Mouse (Mus musculus) midbrain, embryonic 11.5 days (tissue): ENCODE measurements around the gene Sstr4. TPM values are rescaled to one million over a fixed set of nuclear protein-coding genes. Genes with fewer than 3 reads are reported as not detected.

Experiments used
- ATAC-seq: fragments of 200-750 bp; cut with Nextera tagmentation; 2 replicates; pipeline ENCODE4 v1.8.0; 2017; ENCODE audit warnings: moderate TSS enrichment, moderate library complexity; ENCODE audit not compliant: low FRiP score
- DNase-seq: peaks from one replicate; pipeline ENCODE4 v3.0.0; 2015; ENCODE audit warnings: low spot score; ENCODE audit errors: missing footprints
- H3K27ac ChIP-seq: fragments of 300-500 bp; sonication (generic); 2 replicates; pipeline ENCODE4 v1.5.1; 2014; ENCODE audit warnings: low read depth, low read length
- H3K27me3 ChIP-seq: fragments of 300-500 bp; sonication (generic); 2 replicates; pipeline ENCODE4 v1.6.1; 2014; ENCODE audit warnings: mild to moderate bottlenecking, low read length, moderate library complexity, mixed read lengths; ENCODE audit not compliant: control insufficient read depth, insufficient read depth
- H3K36me3 ChIP-seq: fragments of 300-500 bp; sonication (generic); 2 replicates; pipeline ENCODE4 v1.6.1; 2014; ENCODE audit warnings: mild to moderate bottlenecking, low read length, moderate library complexity, mixed read lengths; ENCODE audit not compliant: control insufficient read depth, insufficient read depth
- H3K4me1 ChIP-seq: fragments of 300-500 bp; sonication (generic); 2 replicates; pipeline ENCODE4 v1.6.1; 2014; ENCODE audit warnings: low read length; ENCODE audit not compliant: control insufficient read depth, insufficient read depth
- H3K4me2 ChIP-seq: fragments of 300-500 bp; sonication (generic); 2 replicates; pipeline ENCODE4 v1.6.1; 2014; ENCODE audit warnings: mild to moderate bottlenecking, moderate library complexity
- H3K4me3 ChIP-seq: fragments of 300-500 bp; sonication (generic); 2 replicates; pipeline ENCODE4 v1.5.1; 2014; ENCODE audit warnings: low read depth, low read length
- H3K9ac ChIP-seq: fragments of 300-500 bp; sonication (generic); 2 replicates; pipeline ENCODE4 v1.6.1; 2014; ENCODE audit warnings: low read length
- H3K9me3 ChIP-seq: fragments of 300-500 bp; sonication (generic); 2 replicates; pipeline ENCODE4 v1.6.1; 2016; ENCODE audit warnings: low read length; ENCODE audit not compliant: control insufficient read depth
- WGBS: fragments of 180-500 bp; shearing (Covaris S2); extraction: QIAGEN DNeasy Blood & Tissue Kit; methylation state at CpG from one replicate; pipeline ENCODE4 v1.1.7; 2014; 5-methylcytosine and 5-hydroxymethylcytosine counted together
- polyA plus RNA-seq: library from polyadenylated mRNA; unstranded; fragments of >200 nt; fragmentation: Nextera tagmentation; extraction: Ambion mirVana; gene quantifications from 2 replicates; pipeline ENCODE4 v1.2.1, GENCODE M21; 2014

Gene Sstr4
- polyA plus RNA-seq, 1 experiment from 2014 or later = 1.4 TPM

- no peaks in the 10 kb centered on the region for H3K4me1 ChIP-seq
- WGBS = 76% methylated on average over 6 of the region's 6 CpGs
- no peak overlapping the region for H3K27ac ChIP-seq
- no peak overlapping the region for H3K4me2 ChIP-seq
- DNase-seq (peak; percentile 81), ATAC-seq (no peak)
- H3K9ac ChIP-seq = no peak overlapping the region
- H3K27me3 ChIP-seq = no peaks in the 10 kb centered on the region
- H3K36me3 ChIP-seq = no peaks in the 10 kb centered on the region
- H3K4me3 ChIP-seq = no peak overlapping the region
- H3K9me3 ChIP-seq = no peaks in the 10 kb centered on the region
Observed at GRCm38 (mm10) chr2:148387652-148388581, 7.2 kb upstream of the Sstr4 start.

- 87% methylated on average over 1 of the region's 1 CpGs for WGBS
- Histone ChIP-seq H3K9me3 (no peaks in the 10 kb centered on the region), H3K4me2 (no peak overlapping the region), H3K9ac (no peak overlapping the region), H3K36me3 (no peaks in the 10 kb centered on the region), H3K4me1 (no peaks in the 10 kb centered on the region), H3K27ac (no peak overlapping the region), H3K27me3 (peaks cover 18% of the 10 kb centered on the region), H3K4me3 (no peak overlapping the region)
- ATAC-seq (no peak), DNase-seq (no peak)
Observed at GRCm38 (mm10) chr2:148393149-148393548, 2.0 kb upstream of the Sstr4 start.

DNA sequence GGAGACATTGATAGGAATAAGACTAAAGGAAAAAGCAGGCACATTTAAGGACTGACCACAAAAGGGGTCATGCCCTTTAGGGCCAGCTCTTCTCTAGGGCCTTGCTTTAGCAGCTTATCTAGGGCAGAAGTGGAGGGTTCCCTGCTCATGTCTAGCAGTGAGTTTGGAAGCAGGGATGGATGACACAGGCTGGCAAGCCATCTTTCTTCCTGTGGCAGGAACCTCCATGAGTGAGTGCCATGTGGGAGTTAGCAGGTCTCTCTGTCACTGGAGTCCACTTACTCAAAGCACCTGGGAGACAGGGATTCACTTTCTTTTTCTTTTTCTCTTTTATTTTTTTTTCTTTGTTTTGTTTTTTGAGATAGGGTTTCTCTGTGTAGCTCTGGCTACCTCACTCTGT, 1.3 kb upstream of the Sstr4 start:
- Histone ChIP-seq H3K4me2 (no peak overlapping the region), H3K4me1 (no peaks in the 10 kb centered on the region), H3K27ac (no peak overlapping the region), H3K9ac (no peak overlapping the region), H3K9me3 (no peaks in the 10 kb centered on the region), H3K27me3 (peaks cover 18% of the 10 kb centered on the region), H3K36me3 (no peaks in the 10 kb centered on the region), H3K4me3 (no peak overlapping the region)
- DNase-seq (peak; percentile 78), ATAC-seq (no peak)

DNA sequence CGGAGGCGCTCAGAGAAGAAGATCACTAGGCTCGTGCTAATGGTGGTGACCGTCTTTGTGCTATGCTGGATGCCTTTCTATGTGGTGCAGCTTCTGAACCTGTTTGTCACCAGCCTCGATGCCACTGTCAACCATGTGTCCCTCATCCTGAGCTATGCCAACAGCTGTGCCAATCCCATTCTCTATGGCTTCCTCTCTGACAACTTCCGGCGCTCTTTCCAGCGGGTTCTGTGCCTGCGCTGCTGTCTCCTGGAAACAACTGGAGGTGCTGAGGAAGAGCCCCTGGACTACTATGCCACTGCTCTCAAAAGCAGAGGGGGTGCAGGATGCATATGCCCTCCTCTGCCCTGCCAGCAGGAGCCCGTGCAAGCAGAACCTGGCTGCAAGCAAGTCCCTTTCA, 1.1 kb downstream of the Sstr4 start:
- ATAC-seq (no peak), DNase-seq (peak; percentile 83)
- Histone ChIP-seq H3K27me3 (peaks cover 18% of the 10 kb centered on the region), H3K27ac (no peak overlapping the region), H3K4me3 (no peak overlapping the region), H3K36me3 (no peaks in the 10 kb centered on the region), H3K9me3 (no peaks in the 10 kb centered on the region), H3K4me1 (no peaks in the 10 kb centered on the region), H3K9ac (no peak overlapping the region), H3K4me2 (no peak overlapping the region)
- WGBS = 69% methylated on average over 10 of the region's 10 CpGs

GRCm38 (mm10) chr2:148397015-148397783, 2.1 kb downstream of the Sstr4 start:
- 75% methylated on average over 11 of the region's 11 CpGs for WGBS

DNA sequence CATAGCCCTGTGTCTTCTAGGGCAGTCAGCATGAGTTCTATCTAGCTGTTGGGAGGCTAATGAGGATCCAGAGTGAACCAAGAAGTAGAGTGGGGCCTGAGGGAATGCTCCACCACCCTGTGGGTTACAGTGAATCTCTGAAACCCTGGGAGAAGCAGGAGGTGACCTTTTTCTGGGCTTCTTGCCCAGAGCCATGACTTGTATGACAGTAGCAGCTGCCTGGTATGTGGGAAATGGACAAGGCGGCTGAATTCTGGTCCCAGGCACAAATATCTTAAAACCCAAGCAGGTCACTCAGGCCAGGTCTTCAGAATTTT, 2.6 kb downstream of the Sstr4 start:
- DNase-seq (no peak), ATAC-seq (no peak)
- no peaks in the 10 kb centered on the region for H3K4me1 ChIP-seq
- H3K4me3 ChIP-seq = no peak overlapping the region
- 94% methylated on average over 1 of the region's 1 CpGs for WGBS
- no peak overlapping the region for H3K27ac ChIP-seq
- H3K9me3 ChIP-seq = no peaks in the 10 kb centered on the region
- H3K9ac ChIP-seq = no peak overlapping the region
- H3K4me2 ChIP-seq = no peak overlapping the region
- no peaks in the 10 kb centered on the region for H3K36me3 ChIP-seq
- peaks cover 18% of the 10 kb centered on the region for H3K27me3 ChIP-seq

More at GRCm38 (mm10) chr2:148397015-148397783, 2.1 kb downstream of the Sstr4 start:
- H3K27ac ChIP-seq = no peak overlapping the region
- DNase-seq (peak; percentile 79), ATAC-seq (no peak)
- no peak overlapping the region for H3K4me2 ChIP-seq
- H3K4me3 ChIP-seq = no peak overlapping the region
- no peak overlapping the region for H3K9ac ChIP-seq
- no peaks in the 10 kb centered on the region for H3K36me3 ChIP-seq
- H3K4me1 ChIP-seq = no peaks in the 10 kb centered on the region
- H3K27me3 ChIP-seq = peaks cover 18% of the 10 kb centered on the region
- no peaks in the 10 kb centered on the region for H3K9me3 ChIP-seq

DNA sequence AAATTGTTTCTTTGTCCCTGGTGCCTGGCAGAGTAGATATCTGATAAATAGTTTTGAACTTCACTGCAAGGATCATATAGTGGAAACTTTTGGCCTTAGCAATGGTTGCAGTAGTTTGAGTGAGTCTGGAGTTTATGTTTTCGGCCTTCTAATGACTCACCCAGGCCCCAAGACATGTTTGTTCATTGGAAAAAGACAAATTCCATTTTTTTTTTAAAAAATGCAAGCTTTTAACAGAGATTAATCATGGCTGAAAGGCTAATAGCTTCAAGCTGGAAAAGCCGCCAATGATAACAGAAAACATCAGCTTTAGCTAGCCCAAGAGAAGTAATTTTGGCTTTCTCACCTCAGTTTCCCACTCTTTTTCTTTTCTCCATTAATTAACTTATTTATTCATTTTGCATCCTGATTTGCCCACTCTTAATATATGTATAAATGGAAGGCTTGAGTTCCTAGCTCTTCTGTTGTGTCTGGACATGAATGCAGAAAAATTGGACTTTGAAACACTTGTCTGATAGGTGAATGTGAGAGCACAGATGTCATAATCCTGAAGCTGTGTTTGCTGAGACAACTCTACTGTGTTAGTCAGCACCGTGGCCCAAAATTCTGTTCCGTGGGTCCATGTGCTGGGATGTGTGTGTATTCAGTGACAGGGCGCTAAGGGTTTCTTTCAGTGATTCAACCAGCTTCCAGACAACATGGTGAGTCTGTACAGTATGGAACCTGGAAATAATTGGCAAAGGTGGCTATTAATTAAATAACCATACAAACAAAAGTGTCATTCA, 3.9 kb downstream of the Sstr4 start:
- no peaks in the 10 kb centered on the region for H3K4me1 ChIP-seq
- H3K27ac ChIP-seq = no peak overlapping the region
- H3K4me2 ChIP-seq = no peak overlapping the region
- 89% methylated on average over 5 of the region's 5 CpGs for WGBS
- no peaks in the 10 kb centered on the region for H3K36me3 ChIP-seq
- H3K9ac ChIP-seq = no peak overlapping the region
- DNase-seq = no peak
- H3K4me3 ChIP-seq = no peak overlapping the region
- ATAC-seq = no peak
- no peaks in the 10 kb centered on the region for H3K9me3 ChIP-seq
- peaks cover 18% of the 10 kb centered on the region for H3K27me3 ChIP-seq

DNA sequence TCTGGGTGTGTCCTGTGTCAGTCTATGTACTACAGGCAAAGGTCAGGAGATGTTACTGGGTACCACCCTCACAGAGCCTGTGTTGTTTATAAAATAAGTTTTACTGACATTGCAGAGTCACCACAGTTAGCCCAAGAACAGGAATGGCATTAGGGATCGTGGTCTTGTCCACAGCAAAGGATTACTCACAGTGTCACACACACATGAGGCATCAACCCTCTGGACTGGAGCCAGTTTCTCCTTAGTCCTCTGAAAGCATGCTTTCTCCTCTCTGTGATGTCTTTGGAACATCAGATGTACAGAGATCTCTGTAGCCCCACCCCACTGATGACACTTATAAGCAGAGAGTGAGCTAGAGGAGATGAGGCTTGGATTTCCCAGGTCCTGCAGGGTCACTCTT, 7.1 kb downstream of the Sstr4 start:
- WGBS = 78% methylated on average over 1 of the region's 1 CpGs
- DNase-seq (peak; percentile 51), ATAC-seq (no peak)
- Histone ChIP-seq H3K9me3 (no peaks in the 10 kb centered on the region), H3K27me3 (peaks cover 18% of the 10 kb centered on the region), H3K9ac (no peak overlapping the region), H3K4me2 (no peak overlapping the region), H3K27ac (no peak overlapping the region), H3K36me3 (no peaks in the 10 kb centered on the region), H3K4me3 (no peak overlapping the region), H3K4me1 (peaks cover 7% of the 10 kb centered on the region)
